ENCODE assay signal across 9 mouse cellular contexts in genomic region chr5:64802795-64803719, GRCm38 (mm10). TPM values are rescaled to one million over a fixed set of nuclear protein-coding genes. Genes with fewer than 3 reads are reported as not detected.
DNase-seq lines count a peak whose midpoint lies in the region; ATAC-seq lines count a peak whose summit lies in the region.
"Had no signal": no experiment of that assay in that cellular context is flagged by ENCODE, and none has a peak within 500 bp of the region (broad histone marks: within the 10 kb centered on the region; RNA-seq: fewer than 3 reads in every experiment).

Gene Klf3 (plus strand): TSS chr5:64803388.

- peaks cover 2% of the 10 kb centered on the region; the same call in 1 of the 2 replicates for H3K4me1 ChIP-seq in embryonic facial prominence, embryonic 11.5 days (ENCODE audit: control insufficient read depth, insufficient read depth, low read length)
- H3K4me1 ChIP-seq in limb, embryonic 12.5 days (replicated peaks): peaks cover 36% of the 10 kb centered on the region
- peaks cover 16% of the 10 kb centered on the region for H3K4me1 ChIP-seq in midbrain, embryonic 14.5 days (ENCODE audit: control insufficient read depth, insufficient read depth, low read length)

- peak within 1 kb of the TSS; percentile 99 for H3K27ac ChIP-seq in embryonic facial prominence, embryonic 11.5 days (replicated peaks; ENCODE audit: low read depth, low read length)
- H3K27ac ChIP-seq in limb, embryonic 12.5 days: peak within 1 kb of the TSS; percentile 99
- peak within 1 kb of the TSS; percentile 92 for H3K27ac ChIP-seq in midbrain, embryonic 14.5 days (replicated peaks; ENCODE audit: low read depth, low read length)

- peak within 1 kb of the TSS; percentile 89 for H3K4me3 ChIP-seq in embryonic facial prominence, embryonic 11.5 days (ENCODE audit: low read depth, low read length)
- H3K4me3 ChIP-seq in limb, embryonic 12.5 days (replicated peaks): peak within 1 kb of the TSS; percentile 78
- peak within 1 kb of the TSS; percentile 82 for H3K4me3 ChIP-seq in midbrain, embryonic 14.5 days (replicated peaks; ENCODE audit: low read depth, low read length)

- peak; percentile 95 for ATAC-seq in embryonic facial prominence, embryonic 11.5 days (replicated peaks; ENCODE audit: insufficient number of reproducible peaks, low FRiP score, low TSS enrichment, low read depth)
- peak; percentile 90 for ATAC-seq in limb, embryonic 12.5 days (ENCODE audit: insufficient number of reproducible peaks, insufficient read depth, low FRiP score, low TSS enrichment, low read depth)
- peak; percentile 88 for ATAC-seq in midbrain, embryonic 14.5 days (ENCODE audit: low FRiP score, low TSS enrichment)

- peak within 1 kb of the TSS; percentile 92 for H3K9ac ChIP-seq in embryonic facial prominence, embryonic 11.5 days (replicated peaks; ENCODE audit: low read length)
- H3K9ac ChIP-seq in limb, embryonic 12.5 days (replicated peaks): peak within 1 kb of the TSS; percentile 92
- peak within 1 kb of the TSS; percentile 84 for H3K9ac ChIP-seq in midbrain, embryonic 14.5 days (replicated peaks; ENCODE audit: low read length)

- no peaks in the 10 kb centered on the region for H3K36me3 ChIP-seq in embryonic facial prominence, embryonic 11.5 days (replicated peaks; ENCODE audit: control insufficient read depth, insufficient read depth, low read depth, low read length)
- H3K36me3 ChIP-seq in limb, embryonic 12.5 days: 0 out of 2 replicates have a peak, but pooled peaks cover 4% of the 10 kb centered on the region
- no peaks in the 10 kb centered on the region for H3K36me3 ChIP-seq in midbrain, embryonic 14.5 days (ENCODE audit: control insufficient read depth, insufficient read depth, low read length)

- H3K4me2 ChIP-seq in embryonic facial prominence, embryonic 11.5 days (ENCODE audit: low read depth, low read length): peak within 1 kb of the TSS; percentile 72
- peak within 1 kb of the TSS; percentile 65 for H3K4me2 ChIP-seq in limb, embryonic 12.5 days
- H3K4me2 ChIP-seq in midbrain, embryonic 14.5 days (ENCODE audit: low read length): peak within 1 kb of the TSS; percentile 80

- H3K9me3 ChIP-seq in embryonic facial prominence, embryonic 11.5 days (replicated peaks; ENCODE audit: control insufficient read depth, low read length): no peaks in the 10 kb centered on the region; the same call in 1 of the 2 replicates
- peaks cover 15% of the 10 kb centered on the region for H3K9me3 ChIP-seq in limb, embryonic 12.5 days
- H3K9me3 ChIP-seq in midbrain, embryonic 14.5 days (ENCODE audit: control insufficient read depth, low read length): peaks cover 4% of the 10 kb centered on the region; the same call in 1 of the 2 replicates

- peak; percentile 86 for DNase-seq in layer of hippocampus, adult 11-12 months (ENCODE audit: low spot score)
- no peak for DNase-seq in layer of hippocampus, adult 9-10 months (ENCODE audit: low spot score)
- DNase-seq in embryonic facial prominence, embryonic 11.5 days (ENCODE audit: low spot score): peak; percentile 88
- peak; percentile 100 for DNase-seq in heart, adult 11 months
- peak; percentile 95 for DNase-seq in kidney, adult 11 months
- DNase-seq in midbrain, embryonic 14.5 days: peak; percentile 88
- DNase-seq in spleen, adult 18-20 months: peak; percentile 92 to 94

- H3K27me3 ChIP-seq in embryonic facial prominence, embryonic 11.5 days (ENCODE audit: control insufficient read depth, insufficient read depth, low read length): no peaks in the 10 kb centered on the region
- H3K27me3 ChIP-seq in limb, embryonic 12.5 days: no peaks in the 10 kb centered on the region
- H3K27me3 ChIP-seq in midbrain, embryonic 14.5 days (ENCODE audit: control insufficient read depth, insufficient read depth, low read length): no peaks in the 10 kb centered on the region
- H3K27me3 ChIP-seq: CH12.LX had no signal

- under 1% methylated on average over 68 of the region's 116 CpGs for WGBS in embryonic facial prominence, embryonic 11.5 days
- WGBS in limb, embryonic 12.5 days: under 1% methylated on average over 70 of the region's 116 CpGs
- WGBS in midbrain, embryonic 14.5 days: under 1% methylated on average over 91 of the region's 116 CpGs

RNA-seq across cellular contexts. Expression of gene Klf3, which starts in this region (rescaled TPM):
- 31.5 and 34.6 TPM in 2 replicates for polyA plus RNA-seq in embryonic facial prominence, embryonic 11.5 days (2014; fragmentation: Nextera tagmentation; extraction: Ambion mirVana)
- 37.2 and 37.8 TPM in 2 replicates for polyA plus RNA-seq in limb, embryonic 12.5 days (2016; fragmentation: Nextera tagmentation; extraction: Ambion mirVana)
- polyA plus RNA-seq in midbrain, embryonic 14.5 days (2014; fragmentation: Nextera tagmentation; extraction: Ambion mirVana): 19.2 and 25.3 TPM in 2 replicates
